ENCODE assay signal across 17 mouse cellular contexts in the genomic region with DNA sequence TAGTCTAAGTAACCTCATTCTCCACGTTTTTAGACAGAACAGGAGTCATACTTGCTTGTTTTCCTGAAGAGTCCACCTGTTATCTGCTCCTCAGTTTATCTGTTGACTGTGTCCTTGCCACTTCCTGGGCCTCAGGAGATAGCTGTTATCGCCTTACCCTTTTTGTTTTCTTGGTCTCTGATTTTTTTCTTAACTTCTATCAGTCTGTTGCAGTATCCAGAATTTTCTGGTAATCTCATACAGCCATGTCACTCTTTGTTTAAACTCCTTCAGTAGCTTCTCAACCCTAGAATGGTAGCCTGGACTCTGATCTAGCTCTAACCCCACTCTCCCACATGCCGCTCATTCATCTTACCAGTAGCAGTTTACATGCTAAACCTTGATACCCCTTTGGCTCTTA.
"Had no signal": no experiment of that assay in that cellular context is flagged by ENCODE, and none has a peak within 500 bp of the region (broad histone marks: within the 10 kb centered on the region; RNA-seq: fewer than 3 reads in every experiment).

No protein-coding gene starts in this region.

- H3K9ac ChIP-seq: intestine, embryonic 15.5 days; kidney, embryonic 15.5 days; limb, embryonic 15.5 days; lung, embryonic 14.5 days; midbrain, embryonic 12.5 days; neural tube, embryonic 13.5 days; stomach, embryonic 15.5 days had no signal

- H3K27ac ChIP-seq: intestine, embryonic 15.5 days; kidney, embryonic 15.5 days; left cerebral cortex, adult 2 months; limb, embryonic 15.5 days; midbrain, embryonic 12.5 days; neural tube, embryonic 13.5 days; stomach, embryonic 15.5 days had no signal

- H3K9me3 ChIP-seq: intestine, embryonic 15.5 days; kidney, embryonic 15.5 days; limb, embryonic 15.5 days; megakaryocyte, embryonic 14.5 days; midbrain, embryonic 12.5 days; neural tube, embryonic 13.5 days; stomach, embryonic 15.5 days had no signal

- H3K4me1 ChIP-seq: intestine, embryonic 15.5 days; kidney, embryonic 15.5 days; stomach, embryonic 15.5 days had no signal

- H3K4me3 ChIP-seq: intestine, embryonic 15.5 days; kidney, embryonic 15.5 days; left cerebral cortex, adult 2 months; limb, embryonic 15.5 days; megakaryocyte, embryonic 14.5 days; midbrain, embryonic 12.5 days; neural tube, embryonic 13.5 days; stomach, embryonic 15.5 days had no signal

- H3K27me3 ChIP-seq: intestine, embryonic 15.5 days; kidney, embryonic 15.5 days; limb, embryonic 15.5 days; megakaryocyte, embryonic 14.5 days; midbrain, embryonic 12.5 days; neural tube, embryonic 13.5 days; stomach, embryonic 15.5 days had no signal

- H3K36me3 ChIP-seq: intestine, embryonic 15.5 days; kidney, embryonic 15.5 days; limb, embryonic 15.5 days; midbrain, embryonic 12.5 days; neural tube, embryonic 13.5 days; stomach, embryonic 15.5 days had no signal

- ATAC-seq: intestine, embryonic 15.5 days; midbrain, embryonic 16.5 days had no signal

- DNase-seq: kidney, adult 18-20 months; kidney, postnatal 14 days; lung, embryonic 14.5 days; lung, postnatal 10 days; lung, postnatal 4 days; retina, postnatal 1 day; right cerebral cortex, postnatal 4 days; spleen, adult 18-20 months had no signal

- H3K4me2 ChIP-seq: intestine, embryonic 15.5 days; kidney, embryonic 15.5 days; limb, embryonic 15.5 days; lung, embryonic 14.5 days; midbrain, embryonic 12.5 days; neural tube, embryonic 13.5 days; stomach, embryonic 15.5 days had no signal
